Mouse (Mus musculus): Measurements from ENCODE around the gene C87436.

GRCm38 (mm10) chr6:86476931-86477330 is 38.8 kb downstream of the C87436 start:
- TF ChIP-seq CTCF (IDR thresholded peaks at IDR 0.05; ENCODE audit: borderline replicate concordance, extremely low read depth, insufficient read depth, insufficient read length) (no peak), POLR2A (IDR thresholded peaks at IDR 0.05; ENCODE audit: borderline replicate concordance, extremely low read depth, insufficient read depth, insufficient read length, poor library complexity, severe bottlenecking) (no peak)

Data from brain, embryonic 14.5 days (tissue).